Mouse (Mus musculus) stomach, embryonic 16.5 days (tissue): ENCODE measurements around the gene Pgam5. TPM values are rescaled to one million over a fixed set of nuclear protein-coding genes. Genes with fewer than 3 reads are reported as not detected.

Experiments used
- ATAC-seq: fragments of 200-750 bp; cut with Nextera tagmentation; 2 replicates; pipeline ENCODE4 v1.8.0; 2017; ENCODE audit warnings: moderate number of reproducible peaks, moderate TSS enrichment; ENCODE audit not compliant: insufficient read depth, low FRiP score
- H3K27ac ChIP-seq: fragments of 300-500 bp; sonication (generic); 2 replicates; pipeline ENCODE4 v1.5.1; 2014; ENCODE audit warnings: low read length
- H3K27me3 ChIP-seq: fragments of 300-500 bp; sonication (generic); 2 replicates; pipeline ENCODE4 v1.6.1; 2014; ENCODE audit warnings: low read length, control low read depth, mixed read lengths; ENCODE audit not compliant: control insufficient read depth, insufficient read depth
- H3K36me3 ChIP-seq: fragments of 300-500 bp; sonication (generic); 2 replicates; pipeline ENCODE4 v1.6.1; 2014; ENCODE audit warnings: low read length; ENCODE audit not compliant: control insufficient read depth, insufficient read depth
- H3K4me1 ChIP-seq: fragments of 300-500 bp; sonication (generic); 2 replicates; pipeline ENCODE4 v1.6.1; 2014; ENCODE audit warnings: low read length, control low read depth, mixed read lengths; ENCODE audit not compliant: control insufficient read depth, insufficient read depth
- H3K4me2 ChIP-seq: fragments of 300-500 bp; sonication (generic); 2 replicates; pipeline ENCODE4 v1.6.1; 2014; ENCODE audit warnings: low read depth, low read length, mixed read lengths
- H3K4me3 ChIP-seq: fragments of 300-500 bp; sonication (generic); replicated peaks from 2 replicates; pipeline ENCODE4 v1.5.1; 2014; ENCODE audit warnings: mild to moderate bottlenecking, low read length
- H3K9ac ChIP-seq: fragments of 300-500 bp; sonication (generic); 2 replicates; pipeline ENCODE4 v1.6.1; 2014; ENCODE audit warnings: low read length
- H3K9me3 ChIP-seq: fragments of 300-500 bp; sonication (generic); replicated peaks from 2 replicates; pipeline ENCODE4 v1.6.1; 2016; ENCODE audit warnings: low read length, control low read depth; ENCODE audit not compliant: control insufficient read depth
- WGBS: fragments of 180-500 bp; shearing (Covaris S2); extraction: QIAGEN DNeasy Blood & Tissue Kit; methylation state at CpG from one replicate; pipeline ENCODE4 v1.1.7; 2014; 5-methylcytosine and 5-hydroxymethylcytosine counted together
- polyA plus RNA-seq: library from polyadenylated mRNA; unstranded; fragments of >200 nt; fragmentation: Nextera tagmentation; extraction: Ambion mirVana; gene quantifications from 2 replicates; pipeline ENCODE4 v1.2.1, GENCODE M21; 2015

Gene Pgam5
- polyA plus RNA-seq, 1 experiment from 2014 or later = 46.3 TPM

- Histone ChIP-seq H3K4me2 (no peak overlapping the region), H3K36me3 (peaks cover 39% of the 10 kb centered on the region), H3K27ac (no peak overlapping the region), H3K4me1 (no peaks in the 10 kb centered on the region), H3K27me3 (no peaks in the 10 kb centered on the region), H3K9me3 (no peaks in the 10 kb centered on the region), H3K4me3 (no peak overlapping the region), H3K9ac (no peak overlapping the region)
- ATAC-seq = no peak
- 92% methylated on average over 4 of the region's 4 CpGs for WGBS
Measured at GRCm38 (mm10) chr5:110220331-110220730, 49.4 kb downstream of the Pgam5 start.

- Histone ChIP-seq H3K4me3 (no peak overlapping the region), H3K9ac (no peak overlapping the region), H3K27me3 (no peaks in the 10 kb centered on the region), H3K4me2 (no peak overlapping the region), H3K4me1 (no peaks in the 10 kb centered on the region), H3K9me3 (no peaks in the 10 kb centered on the region), H3K36me3 (peaks cover 55% of the 10 kb centered on the region), H3K27ac (no peak overlapping the region)
- ATAC-seq = no peak
- WGBS = 94% methylated on average over 3 of the region's 3 CpGs
Measured at GRCm38 (mm10) chr5:110216780-110217179, 52.9 kb downstream of the Pgam5 start.

- Histone ChIP-seq H3K27me3 (no peaks in the 10 kb centered on the region), H3K4me2 (no peak overlapping the region), H3K9me3 (no peaks in the 10 kb centered on the region), H3K9ac (no peak overlapping the region), H3K4me1 (no peaks in the 10 kb centered on the region), H3K36me3 (peaks cover 49% of the 10 kb centered on the region), H3K27ac (no peak overlapping the region), H3K4me3 (no peak overlapping the region)
- WGBS = 85% methylated on average over 2 of the region's 2 CpGs
- ATAC-seq = no peak
Measured at GRCm38 (mm10) chr5:110211312-110211711, 58.4 kb downstream of the Pgam5 start.

Other genes starting within 250 kb of the Pgam5 start
- 2.8 and 5.3 TPM in 2 replicates for gene Gm17655, start 197.4 kb downstream of the Pgam5 start, polyA plus RNA-seq
- 1.8 and 2.0 TPM in 2 replicates for gene Gm35315, start 175.5 kb downstream of the Pgam5 start, polyA plus RNA-seq
- gene Plcxd1, start 169.9 kb downstream of the Pgam5 start, polyA plus RNA-seq = 1.3 and 1.4 TPM in 2 replicates
- 25.8 and 29.0 TPM in 2 replicates for gene Gtpbp6, start 161.7 kb downstream of the Pgam5 start, polyA plus RNA-seq
- gene Zfp605, start 159.8 kb downstream of the Pgam5 start, polyA plus RNA-seq = 2.7 and 3.0 TPM in 2 replicates
- 39.4 and 39.7 TPM in 2 replicates for gene Chfr, start 134.1 kb downstream of the Pgam5 start, polyA plus RNA-seq
- gene Golga3, start 93.2 kb downstream of the Pgam5 start, polyA plus RNA-seq = 21.3 and 22.0 TPM in 2 replicates
- gene Ankle2, start 38.9 kb downstream of the Pgam5 start, polyA plus RNA-seq = 19.6 and 23.9 TPM in 2 replicates
- 7.9 and 9.0 TPM in 2 replicates for gene Pxmp2, start 16.3 kb upstream of the Pgam5 start, polyA plus RNA-seq
- 18.8 and 21.9 TPM in 2 replicates for gene Pole, start 16.4 kb upstream of the Pgam5 start, polyA plus RNA-seq
- gene P2rx2, start 73.3 kb upstream of the Pgam5 start, polyA plus RNA-seq = 0.72 TPM in 2 replicates
- not detected in 2 replicates for gene Lrcol1, start 74.8 kb upstream of the Pgam5 start, polyA plus RNA-seq
- gene Fbrsl1, start 178.6 kb upstream of the Pgam5 start, polyA plus RNA-seq = 4.9 and 5.5 TPM in 2 replicates